Mouse (Mus musculus): ENCODE data around the gene Dtd1. TPM values are rescaled to one million over a fixed set of nuclear protein-coding genes. Genes with fewer than 3 reads are reported as not detected.
"Not testable (repeated sequence)": the region's sequence is repeated elsewhere in the genome, so short reads cannot be mapped to it uniquely, and the experiment has no call there.

Gene Dtd1
- 10 to 100 TPM; 69.9 to 75.4 TPM for total RNA-seq (2021)
- long read RNA-seq, experiment 1, transcript Dtd1-201 (6 exons, 1,350 nt): major isoform, 67 of 73 reads
- long read RNA-seq, experiment 1, partial matches to known transcripts: 1 of 73 reads
- long read RNA-seq, experiment 1, other reads (novel, unspliced or antisense): 5 of 73 reads
- long read RNA-seq, experiment 2, transcript Dtd1-201 (6 exons, 1,350 nt): major isoform, 66 of 71 reads
- long read RNA-seq, experiment 2, partial matches to known transcripts: 2 of 71 reads
- long read RNA-seq, experiment 2, other reads (novel, unspliced or antisense): 3 of 71 reads

DNA sequence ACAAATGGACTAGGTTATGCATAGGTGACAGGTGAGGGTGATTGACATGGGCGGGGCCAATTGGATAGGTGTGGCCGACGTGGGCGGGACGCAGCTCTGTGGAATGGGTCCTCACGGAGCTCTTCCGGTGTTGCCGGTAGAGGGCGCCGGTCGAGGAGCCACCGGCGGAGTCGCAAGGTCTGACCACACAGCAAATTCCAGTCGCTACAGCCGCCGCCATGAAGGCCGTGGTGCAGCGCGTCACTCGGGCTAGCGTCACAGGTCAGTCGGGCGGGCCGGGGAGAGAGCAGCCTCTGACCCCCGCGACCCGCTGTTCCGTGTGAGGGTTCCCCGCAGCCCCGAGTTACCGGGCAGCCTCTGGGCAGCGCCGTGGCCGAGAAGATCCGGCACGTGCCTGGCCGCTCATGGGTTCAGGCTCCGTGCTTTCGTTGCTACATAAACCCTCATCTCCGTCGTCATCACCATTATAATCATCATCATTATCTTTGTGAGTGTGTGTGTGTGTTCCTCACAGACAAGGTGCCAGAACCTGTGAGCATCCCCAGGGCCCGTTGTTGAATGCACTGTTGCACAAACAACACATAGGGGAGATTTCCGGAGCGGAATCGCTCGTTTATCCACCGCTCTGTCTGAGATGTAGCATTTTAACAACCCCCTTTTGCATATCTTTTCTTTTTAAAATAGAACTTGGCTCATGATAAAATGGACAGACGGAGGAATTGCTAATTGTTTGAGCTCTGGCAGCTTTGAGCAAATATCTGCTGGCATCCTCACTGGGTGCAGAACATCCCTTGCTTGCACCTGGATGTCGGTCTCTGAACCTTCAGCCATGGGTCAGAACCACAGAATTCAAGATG is at the start of gene Dtd1:
Gene Dtd1, plus strand, starts transcription at position 67 of the 857 bp plus-strand sequence.
- Histone ChIP-seq H3K4me3 (peak within 1 kb of the TSS; percentile 83), H3K27ac (peak within 1 kb of the TSS; percentile 99)
- peak; percentile 96 for TF ChIP-seq CTCF (conservative IDR thresholded peaks at IDR 0.05)
- peak; percentile 81 to 84 for DNase-seq (ENCODE audit: low spot score in 2 of 2)

DNA sequence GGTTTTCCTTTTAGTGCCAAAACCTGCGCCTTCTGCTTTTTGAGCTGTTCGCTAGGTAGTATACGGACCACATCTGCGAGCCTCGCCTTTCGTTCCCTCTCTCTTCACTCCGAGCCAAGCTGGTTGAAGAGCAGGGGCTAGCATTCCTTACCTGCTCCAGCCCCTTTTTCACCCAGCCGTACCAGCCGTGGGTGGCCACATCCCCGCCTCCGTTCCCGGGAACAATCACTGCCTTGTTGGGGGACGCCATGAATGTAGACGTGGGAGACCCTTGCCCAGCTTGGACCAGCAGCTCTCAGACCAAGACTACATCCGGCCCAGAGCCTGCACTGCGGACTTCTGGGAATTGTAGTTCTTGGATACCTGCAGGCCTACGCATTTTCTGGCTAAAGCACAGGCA is 49.2 kb upstream of the Dtd1 start, which contains the start of gene Rbbp9:
Gene Rbbp9, minus strand, starts transcription at position 341 of the 400 bp plus-strand sequence.
- TF ChIP-seq CTCF (conservative IDR thresholded peaks at IDR 0.05): no peak
- peak within 1 kb of the TSS; percentile 94 for H3K27ac ChIP-seq
- peak within 1 kb of the TSS; percentile 90 for H3K4me3 ChIP-seq
- peak; percentile 57 to 74 for DNase-seq (ENCODE audit: low spot score in 2 of 2)

DNA sequence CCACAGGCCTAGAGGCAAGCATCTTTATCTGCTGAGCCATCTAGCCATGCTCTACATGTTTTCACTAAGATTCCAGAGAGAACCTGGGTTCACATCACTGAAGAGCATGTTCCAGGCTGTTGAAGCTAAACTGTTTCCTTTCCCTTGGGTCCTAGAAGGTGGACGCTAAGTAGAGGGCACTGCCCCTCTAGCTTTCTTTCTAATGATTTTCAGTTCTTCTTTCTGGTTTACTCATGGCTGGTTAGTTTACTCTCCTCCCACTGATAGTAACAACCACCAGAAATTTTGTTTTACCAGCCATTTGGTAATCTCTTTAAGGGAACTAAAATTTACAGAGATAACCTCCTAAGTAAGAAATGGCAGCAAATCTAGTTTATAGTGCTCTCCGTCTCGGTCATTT is 45.8 kb upstream of the Dtd1 start:
- Histone ChIP-seq H3K4me3 (no peak overlapping the region), H3K27ac (no peak overlapping the region)
- no peak for DNase-seq (ENCODE audit: low spot score in 2 of 2)
- no peak for TF ChIP-seq CTCF (conservative IDR thresholded peaks at IDR 0.05)

DNA sequence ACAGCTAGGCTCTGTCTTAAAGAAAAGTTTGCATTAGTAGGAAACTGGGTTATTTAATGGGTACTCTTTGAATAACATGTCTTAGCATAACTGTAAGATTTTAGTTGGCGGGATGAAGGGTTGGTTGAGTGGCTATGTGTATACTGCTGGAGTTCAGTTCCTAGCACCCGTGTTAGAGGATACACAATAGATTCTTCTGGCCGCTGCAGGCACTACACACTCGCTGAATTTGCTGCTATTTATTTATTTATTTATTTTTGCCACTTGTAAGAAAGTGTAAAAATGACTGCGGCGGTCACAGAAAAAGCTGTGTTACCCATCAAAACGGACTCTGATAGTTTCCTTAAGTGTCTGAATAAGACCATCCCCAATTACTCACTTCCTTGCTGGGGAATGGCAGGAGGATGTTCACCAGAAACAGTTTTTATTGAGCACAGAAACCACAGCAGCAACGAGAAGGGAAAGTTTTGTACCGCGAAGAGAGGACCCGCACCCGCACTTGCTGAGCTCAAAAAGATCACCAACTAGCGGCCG is 44.3 kb upstream of the Dtd1 start:
- Histone ChIP-seq H3K4me3 (peak overlapping the region; percentile 92), H3K27ac (peak overlapping the region; percentile 96)
- TF ChIP-seq CTCF (conservative IDR thresholded peaks at IDR 0.05): no peak
- no peak for DNase-seq (ENCODE audit: low spot score in 2 of 2)

DNA sequence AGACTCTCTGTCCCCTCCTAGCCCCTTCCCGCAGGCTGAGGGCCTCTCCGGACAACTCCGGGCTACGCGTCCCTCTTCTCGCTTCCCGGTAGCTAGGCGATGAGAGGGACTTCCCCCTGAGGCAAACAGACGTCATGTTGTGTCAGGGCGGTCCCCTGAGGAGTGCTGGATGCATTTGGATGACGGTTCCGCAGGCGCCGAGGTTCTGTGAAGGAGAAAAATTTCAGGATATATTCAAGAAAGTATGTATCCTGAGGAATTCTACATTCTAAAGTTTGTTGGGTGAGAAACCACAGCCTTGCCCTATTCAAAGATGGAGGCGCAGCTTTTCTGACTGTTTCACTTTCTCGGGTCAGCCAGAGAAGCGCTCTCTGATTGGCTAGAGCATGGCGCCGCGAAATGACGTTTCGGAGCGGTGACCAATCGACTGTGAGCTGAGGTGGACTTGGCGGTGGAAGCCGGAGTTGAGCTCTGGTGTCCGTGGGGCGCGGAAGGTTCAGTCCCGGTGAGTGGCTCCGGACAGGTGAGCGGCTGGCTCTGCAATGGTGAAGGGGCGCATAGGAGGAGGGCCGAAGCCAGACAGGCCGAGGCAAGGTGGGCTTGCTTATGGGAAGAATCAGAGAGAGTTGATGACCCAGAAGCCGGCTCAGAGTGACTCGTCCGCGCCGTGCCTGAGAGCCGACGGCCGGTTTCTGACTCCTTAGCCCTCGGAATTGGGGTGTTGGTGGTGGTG is 43.7 kb upstream of the Dtd1 start, which contains the start of gene Sec23b:
Gene Sec23b, plus strand, starts transcription at position 410 of the 733 bp plus-strand sequence.
- peak within 1 kb of the TSS; percentile 96 for H3K27ac ChIP-seq
- peak within 1 kb of the TSS; percentile 92 for H3K4me3 ChIP-seq
- peak; percentile 97 for DNase-seq (ENCODE audit: low spot score in 2 of 2)
- TF ChIP-seq CTCF (conservative IDR thresholded peaks at IDR 0.05): no peak

DNA sequence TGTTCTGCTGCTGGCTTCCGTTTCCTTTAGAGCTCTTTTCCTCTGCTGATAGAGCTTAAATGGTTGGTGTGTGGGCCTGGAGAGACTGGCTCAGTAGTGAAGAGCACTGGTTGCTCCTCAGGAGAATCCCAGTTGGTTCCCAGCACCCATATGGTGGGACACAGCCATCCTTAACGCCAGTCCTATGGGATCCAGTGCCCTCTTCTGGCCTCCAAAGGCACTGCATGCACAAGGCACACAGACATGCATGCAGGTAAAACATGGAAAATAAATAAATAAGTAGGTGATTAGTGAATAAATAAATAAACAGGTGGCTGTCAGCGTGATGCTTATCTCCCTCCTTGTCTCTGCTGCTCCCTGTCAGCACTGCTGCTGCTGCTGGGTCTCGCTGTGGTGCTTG is 11.0 kb upstream of the Dtd1 start:
- Histone ChIP-seq H3K27ac (no peak overlapping the region), H3K4me3 (no peak overlapping the region)
- DNase-seq (ENCODE audit: low spot score in 2 of 2): no peak
- peak; percentile 66 for TF ChIP-seq CTCF (conservative IDR thresholded peaks at IDR 0.05)

DNA sequence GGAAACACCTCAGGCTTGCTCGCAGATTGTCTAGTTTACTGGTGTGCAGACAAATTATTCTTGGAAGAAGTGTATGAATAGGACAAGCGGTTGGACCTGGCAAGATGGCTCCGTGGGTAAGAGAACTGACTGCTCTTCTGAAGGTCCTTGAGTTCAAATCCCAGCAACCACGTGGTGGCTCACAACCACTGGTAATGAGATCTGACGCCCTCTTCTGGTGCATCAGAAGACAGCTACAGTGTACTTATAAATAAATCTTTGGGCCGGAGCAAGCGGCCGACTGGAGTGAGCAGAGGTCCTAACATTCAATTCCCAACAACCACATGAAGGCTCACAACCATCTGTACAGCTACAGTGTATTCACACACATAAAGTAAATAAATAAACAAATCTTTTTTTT is 6.7 kb upstream of the Dtd1 start:
- not testable (repeated sequence) for DNase-seq (ENCODE audit: low spot score in 2 of 2); H3K27ac ChIP-seq; H3K4me3 ChIP-seq
- TF ChIP-seq CTCF (conservative IDR thresholded peaks at IDR 0.05): peak; percentile 33; the same call in 1 of the 2 replicates

DNA sequence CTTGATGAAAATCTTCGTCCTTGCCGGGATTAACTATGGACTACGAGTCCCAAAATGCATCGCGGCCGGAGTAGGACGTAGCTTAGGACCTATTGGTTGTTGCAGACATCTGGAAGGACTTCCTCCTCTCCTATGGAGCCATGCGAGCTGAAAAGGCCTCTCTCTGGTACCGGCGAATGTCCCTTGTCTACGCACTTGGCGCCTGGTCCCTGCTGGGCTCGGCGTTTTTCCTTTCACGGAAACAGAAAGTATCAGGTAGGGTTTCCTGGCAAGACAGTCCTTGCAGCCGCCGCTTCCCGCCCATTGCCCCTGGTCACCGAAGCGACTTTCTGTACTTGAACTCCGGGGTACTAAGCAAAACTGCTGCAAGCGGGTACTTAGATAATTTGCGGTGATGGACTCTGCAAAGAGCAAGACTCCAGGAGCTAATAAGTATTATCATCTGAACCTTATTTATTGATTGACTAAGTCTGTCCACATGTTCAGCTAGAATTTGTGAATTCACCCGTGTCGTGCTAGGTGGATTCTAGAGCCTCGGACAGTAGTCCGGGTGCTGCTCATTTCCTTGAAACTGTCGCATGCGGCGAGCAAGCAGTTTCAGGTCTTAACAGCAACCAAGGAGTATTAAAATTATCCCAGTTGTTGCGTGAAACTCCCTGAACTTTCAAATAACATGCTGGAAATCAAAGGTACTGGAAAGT is 5.6 kb upstream of the Dtd1 start, which contains the start of gene Smim26:
Gene Smim26, plus strand, starts transcription at position 104 of the 701 bp plus-strand sequence.
- peak within 1 kb of the TSS; percentile 62 for H3K4me3 ChIP-seq
- no peak for TF ChIP-seq CTCF (conservative IDR thresholded peaks at IDR 0.05)
- peak; percentile 74 to 85 for DNase-seq (ENCODE audit: low spot score in 2 of 2)
- H3K27ac ChIP-seq: peak within 1 kb of the TSS; percentile 88

DNA sequence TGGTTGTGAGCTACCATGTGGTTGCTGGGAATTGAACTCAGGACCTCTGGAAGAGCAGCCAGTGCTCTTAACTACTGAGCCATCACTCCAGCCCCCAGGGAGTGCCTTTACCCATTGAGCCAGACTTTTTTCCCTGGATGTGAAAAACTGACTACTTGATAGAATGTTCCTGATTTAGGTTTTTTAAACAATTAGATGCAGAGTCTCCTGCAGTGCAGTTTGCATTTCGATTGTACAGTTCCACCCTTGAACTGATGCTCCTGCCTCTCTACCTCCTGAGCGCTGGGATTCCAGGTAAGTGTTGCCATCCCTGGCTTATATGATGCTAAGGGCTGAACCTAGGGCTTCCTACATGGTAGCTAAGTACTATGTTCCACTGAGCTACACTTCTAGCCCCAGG is 1.7 kb upstream of the Dtd1 start:
- no peak overlapping the region for H3K27ac ChIP-seq
- TF ChIP-seq CTCF (conservative IDR thresholded peaks at IDR 0.05): no peak
- DNase-seq (ENCODE audit: low spot score in 2 of 2): no peak
- no peak overlapping the region for H3K4me3 ChIP-seq

DNA sequence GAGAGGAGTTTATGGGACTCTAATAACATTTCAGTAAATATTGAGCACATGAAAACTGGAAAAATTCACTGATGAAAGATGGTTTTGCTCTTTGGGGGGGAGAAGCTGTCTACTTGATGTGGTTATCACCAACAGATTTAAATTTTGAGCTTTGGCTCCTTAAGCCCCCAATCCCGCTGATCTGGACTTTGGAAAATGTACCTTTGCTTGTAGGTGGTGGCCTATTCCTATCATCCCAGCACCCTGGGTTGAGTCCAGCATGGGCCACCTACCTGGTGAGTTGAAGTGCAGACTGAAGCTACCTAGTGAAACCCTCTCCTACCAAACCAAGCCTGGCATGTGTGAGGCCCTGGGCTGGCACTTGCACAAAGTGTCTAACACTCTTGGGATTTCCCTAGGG is 1.9 kb downstream of the Dtd1 start:
- no peak for TF ChIP-seq CTCF (conservative IDR thresholded peaks at IDR 0.05)
- no peak for DNase-seq (ENCODE audit: low spot score in 2 of 2)
- H3K4me3 ChIP-seq: no peak overlapping the region
- peak overlapping the region; percentile 99 for H3K27ac ChIP-seq

DNA sequence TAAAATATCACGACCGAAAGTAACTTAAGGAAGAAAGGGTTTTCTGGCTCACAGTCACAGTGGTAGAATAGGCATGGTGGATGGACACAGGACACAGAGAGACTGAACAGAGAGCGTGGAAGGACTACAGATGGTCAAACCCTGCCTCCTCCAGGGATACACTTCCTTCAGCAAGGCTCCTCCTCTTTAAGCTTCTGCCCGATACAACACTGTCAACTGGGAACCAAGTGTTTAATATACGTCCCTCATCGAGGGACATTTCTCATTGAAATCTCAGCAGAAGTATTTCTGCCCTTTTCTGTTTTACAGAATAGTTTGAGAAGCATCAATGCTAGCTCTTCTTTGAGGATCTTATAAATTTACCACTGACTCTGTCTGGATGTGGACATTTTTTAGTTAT is 14.3 kb downstream of the Dtd1 start:
- no peak for TF ChIP-seq CTCF (conservative IDR thresholded peaks at IDR 0.05)
- Histone ChIP-seq H3K27ac (no peak overlapping the region), H3K4me3 (no peak overlapping the region)
- no peak for DNase-seq (ENCODE audit: low spot score in 2 of 2)

All from layer of hippocampus, adult 2 months (tissue).